Mouse (Mus musculus) myocyte (in vitro differentiated cells): Measurements from ENCODE around the gene Btg1-ps2. TPM values are rescaled to one million over a fixed set of nuclear protein-coding genes. Genes with fewer than 3 reads are reported as not detected.
"Not testable (repeated sequence)": the region's sequence is repeated elsewhere in the genome, so short reads cannot be mapped to it uniquely, and the experiment has no call there.

Experiments
- H3K27me3 ChIP-seq: one replicate; pipeline ENCODE4 v1.6.1; 2011; ENCODE audit not compliant: control insufficient read depth, insufficient read depth, insufficient read length
- H3K36me3 ChIP-seq: one replicate; pipeline ENCODE4 v1.6.1; 2011; ENCODE audit not compliant: control insufficient read depth, insufficient read depth
- H3K4me2 ChIP-seq: one replicate; pipeline ENCODE4 v1.6.1; 2011; ENCODE audit warnings: low read depth, control low read depth
- H3K4me3 ChIP-seq: one replicate; pipeline ENCODE4 v1.5.1; 2011; ENCODE audit warnings: mild to moderate bottlenecking, control low read depth, moderate library complexity
- H3K79me2 ChIP-seq: one replicate; pipeline ENCODE4 v1.6.1; 2011; ENCODE audit not compliant: control insufficient read depth, insufficient read depth
- H3ac ChIP-seq: one replicate; pipeline ENCODE4 v1.6.1; 2011; ENCODE audit not compliant: control insufficient read depth, insufficient read length
- CEBPB ChIP-seq: IDR thresholded peaks from 2 replicates; pipeline ENCODE4 v1.6.1; 2011; ENCODE audit warnings: mild to moderate bottlenecking, moderate library complexity; ENCODE audit not compliant: poor library complexity, insufficient read depth, severe bottlenecking
- E2F4 ChIP-seq: IDR thresholded peaks from one replicate; pipeline ENCODE4 v1.6.1; 2011; ENCODE audit warnings: mild to moderate bottlenecking, control low read depth, moderate library complexity; ENCODE audit not compliant: insufficient read depth
- MAX ChIP-seq: IDR thresholded peaks from one replicate; pipeline ENCODE4 v1.6.1; 2011; ENCODE audit warnings: low read depth, mild to moderate bottlenecking, control low read depth
- MYOD1 ChIP-seq, 3 experiments: IDR thresholded peaks; one replicate each; pipeline ENCODE4 v1.6.1; 2011; ENCODE audit warnings: control low read depth in 2 of 3, low read depth in 2 of 3, mild to moderate bottlenecking in 2 of 3, moderate library complexity in 1 of 3; ENCODE audit not compliant: insufficient read length in 2 of 3, control insufficient read depth in 1 of 3
- MYOG ChIP-seq, 3 experiments: IDR thresholded peaks; one replicate each; pipeline ENCODE4 v1.6.1; 2011; ENCODE audit warnings: control low read depth in 2 of 3, low read depth in 2 of 3, mild to moderate bottlenecking in 2 of 3; ENCODE audit not compliant: insufficient read length in 2 of 3, control insufficient read depth in 1 of 3, insufficient read depth in 1 of 3
- POLR2A ChIP-seq: IDR thresholded peaks from one replicate; pipeline ENCODE4 v1.6.1; 2011; ENCODE audit warnings: low read depth, mild to moderate bottlenecking, control low read depth, moderate library complexity; ENCODE audit not compliant: insufficient read length
- POLR2AphosphoS2 ChIP-seq: IDR thresholded peaks from one replicate; pipeline ENCODE4 v1.6.1; 2011; ENCODE audit warnings: low read depth, control low read depth; ENCODE audit not compliant: insufficient read length
- REST ChIP-seq: IDR thresholded peaks from one replicate; pipeline ENCODE4 v1.6.1; 2011; ENCODE audit warnings: mild to moderate bottlenecking, control low read depth, moderate library complexity; ENCODE audit not compliant: insufficient read depth, insufficient read length
- SRF ChIP-seq: IDR thresholded peaks from one replicate; pipeline ENCODE4 v1.6.1; 2011; ENCODE audit warnings: low read depth; ENCODE audit not compliant: control insufficient read depth, insufficient read length
- TCF12 ChIP-seq: IDR thresholded peaks from one replicate; pipeline ENCODE4 v1.6.1; 2011; ENCODE audit warnings: mild to moderate bottlenecking, control low read depth; ENCODE audit not compliant: poor library complexity, insufficient read depth, severe bottlenecking
- TCF3 ChIP-seq: IDR thresholded peaks from one replicate; pipeline ENCODE4 v1.6.1; 2011; ENCODE audit warnings: low read depth, control low read depth; ENCODE audit not compliant: insufficient read length
- USF1 ChIP-seq: IDR thresholded peaks from one replicate; pipeline ENCODE4 v1.6.1; 2011; ENCODE audit warnings: low read depth, mild to moderate bottlenecking, control low read depth, moderate library complexity
- polyA plus RNA-seq: library from polyadenylated mRNA; unstranded; fragments of >200 nt; fragmentation: generic; extraction: Trizol; gene quantifications from one replicate; pipeline ENCODE4 v1.2.1, GENCODE M21; 2012; ENCODE audit warnings: missing spikeins

Btg1-ps2 gene
- polyA plus RNA-seq, 1 experiment = not detected

GRCm38 (mm10) chrX:38033841-38034240, 9.1 kb downstream of the Btg1-ps2 start:
- H3ac ChIP-seq = no peak overlapping the region
- H3K4me2 ChIP-seq = no peak overlapping the region
- TF ChIP-seq TCF12 (no peak), MYOD1 (IDR thresholded peaks at IDR 0.05; ENCODE audit: control insufficient read depth in 1 of 3, insufficient read length in 2 of 3, low read depth in 2 of 3) (no peak), POLR2AphosphoS2 (no peak), E2F4 (no peak), REST (no peak), TCF3 (no peak), USF1 (no peak)
- H3K36me3 ChIP-seq = no peaks in the 10 kb centered on the region
- no peaks in the 10 kb centered on the region for H3K79me2 ChIP-seq
- H3K4me3 ChIP-seq = no peak overlapping the region
- H3K27me3 ChIP-seq = no peaks in the 10 kb centered on the region

GRCm38 (mm10) chrX:38018597-38018996, 24.3 kb downstream of the Btg1-ps2 start, which contains the start of gene Btg1-ps1:
TSS of gene Btg1-ps1 (minus strand) at chrX:38018815.
- H3K4me3 ChIP-seq, H3ac ChIP-seq, H3K27me3 ChIP-seq, H3K4me2 ChIP-seq, H3K36me3 ChIP-seq, H3K79me2 ChIP-seq: not testable (repeated sequence)

- no peak overlapping the region for H3K4me2 ChIP-seq
- TF ChIP-seq TCF3 (no peak), USF1 (no peak), SRF (no peak), POLR2AphosphoS2 (no peak), REST (no peak), POLR2A (no peak), TCF12 (no peak), MYOD1 (IDR thresholded peaks at IDR 0.05; ENCODE audit: control insufficient read depth in 1 of 3, insufficient read length in 2 of 3, low read depth in 2 of 3) (no peak), CEBPB (no peak), MYOG (IDR thresholded peaks at IDR 0.05; ENCODE audit: control insufficient read depth in 1 of 3, insufficient read depth in 1 of 3, insufficient read length in 2 of 3, low read depth in 2 of 3) (no peak), E2F4 (no peak), MAX (no peak)
- no peak overlapping the region for H3K4me3 ChIP-seq
- H3K79me2 ChIP-seq = no peaks in the 10 kb centered on the region
- H3K27me3 ChIP-seq = no peaks in the 10 kb centered on the region
- H3K36me3 ChIP-seq = no peaks in the 10 kb centered on the region
- H3ac ChIP-seq = no peak overlapping the region
Observed at GRCm38 (mm10) chrX:38008756-38009155, 34.2 kb downstream of the Btg1-ps2 start.

Other genes with a start within 250 kb of the Btg1-ps2 start
- 4.4 TPM for gene Rhox5, start 238.3 kb downstream of the Btg1-ps2 start, polyA plus RNA-seq
- not detected for gene Rhox6, start 216.2 kb downstream of the Btg1-ps2 start, polyA plus RNA-seq
- gene Rhox7a, start 211.4 kb downstream of the Btg1-ps2 start, polyA plus RNA-seq = not detected
- not detected for gene Rhox8, start 164.2 kb downstream of the Btg1-ps2 start, polyA plus RNA-seq
- not detected for gene Rhox7b, start 145.9 kb downstream of the Btg1-ps2 start, polyA plus RNA-seq
- not detected for gene Rhox9, start 141.3 kb downstream of the Btg1-ps2 start, polyA plus RNA-seq
- gene Btg1-ps1, start 24.3 kb downstream of the Btg1-ps2 start, polyA plus RNA-seq = not detected
- 0.19 TPM for gene Rhox10, start 23.4 kb upstream of the Btg1-ps2 start, polyA plus RNA-seq
- not detected for gene Rhox11, start 42.0 kb upstream of the Btg1-ps2 start, polyA plus RNA-seq
- gene Rhox12, start 67.8 kb upstream of the Btg1-ps2 start, polyA plus RNA-seq = not detected
- not detected for gene Rhox13, start 78.1 kb upstream of the Btg1-ps2 start, polyA plus RNA-seq
- 2.4 TPM for gene Zbtb33, start 146.7 kb upstream of the Btg1-ps2 start, polyA plus RNA-seq
- gene Tmem255a, start 209.3 kb upstream of the Btg1-ps2 start, polyA plus RNA-seq = 0.06 TPM